Mouse (Mus musculus): ENCODE results near the gene Aldh16a1. TPM values are rescaled to one million over a fixed set of nuclear protein-coding genes. Genes with fewer than 3 reads are reported as not detected.
"Not testable (repeated sequence)": the region's sequence is repeated elsewhere in the genome, so short reads cannot be mapped to it uniquely, and the experiment has no call there.

Gene Aldh16a1
- polyA plus RNA-seq, 1 experiment from 2014 or later, result 35.6 TPM

DNA sequence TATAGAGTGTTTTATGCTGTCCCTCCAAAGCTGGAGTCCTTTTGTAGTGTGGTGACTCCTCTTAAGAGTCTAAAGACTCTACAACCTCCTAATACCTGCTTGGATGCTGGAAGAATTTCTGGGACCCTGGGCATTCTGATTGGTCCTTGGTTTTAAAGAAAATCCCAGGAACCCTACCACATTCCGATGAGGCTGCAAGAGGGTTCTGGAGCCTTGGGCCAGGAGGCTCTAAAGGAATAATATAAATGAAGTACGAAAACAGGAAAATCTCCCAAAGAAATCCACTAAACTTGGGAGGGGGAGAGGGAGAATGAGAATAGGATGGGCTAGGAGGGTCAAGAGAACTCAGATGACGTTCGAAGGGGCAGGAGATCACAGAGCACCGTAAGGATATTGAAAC is 798 bp downstream of the Aldh16a1 start:
- Histone ChIP-seq H3K4me3 (peak overlapping the region; percentile 56), H3K4me1 (peaks cover 31% of the 10 kb centered on the region), H3K27ac (peak overlapping the region; percentile 90), H3K36me3 (ENCODE audit: poor library complexity, severe bottlenecking) (peaks cover 13% of the 10 kb centered on the region), H3K27me3 (no peaks in the 10 kb centered on the region), H3K4me2 (peak overlapping the region; percentile 74), H3K9ac (peak overlapping the region; percentile 80), H3K9me3 (replicated peaks) (no peaks in the 10 kb centered on the region)
- WGBS, result 2% methylated on average over 5 of the region's 5 CpGs
- peak; percentile 1; the same call in 1 of the 2 replicates for ATAC-seq

DNA sequence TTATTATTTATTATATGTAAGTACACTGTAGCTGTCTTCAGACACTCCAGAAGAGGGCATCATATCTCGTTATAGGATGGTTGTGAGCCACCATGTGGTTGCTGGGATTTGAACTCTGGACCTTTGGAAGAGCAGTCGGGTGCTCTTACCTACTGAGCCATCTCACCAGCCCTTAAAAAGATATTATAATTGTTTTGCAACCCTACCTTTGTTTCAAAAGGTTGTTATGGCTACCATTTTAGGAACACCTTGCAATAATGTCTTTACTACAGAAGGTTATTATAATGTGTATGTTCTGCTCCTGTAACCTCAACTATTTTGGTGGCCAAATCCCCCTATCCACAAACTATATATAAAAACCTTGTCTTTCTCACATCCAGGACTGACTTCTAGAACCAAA is 1.3 kb downstream of the Aldh16a1 start:
- H3K9me3 ChIP-seq (replicated peaks); ATAC-seq; H3K27ac ChIP-seq; H3K36me3 ChIP-seq (ENCODE audit: poor library complexity, severe bottlenecking); H3K27me3 ChIP-seq; H3K4me3 ChIP-seq; H3K9ac ChIP-seq: not testable (repeated sequence)
- Histone ChIP-seq H3K4me1 (peaks cover 31% of the 10 kb centered on the region), H3K4me2 (peak overlapping the region; percentile 74; the same call in 1 of the 2 replicates)
- WGBS, result 78% methylated on average over 2 of the region's 2 CpGs

DNA sequence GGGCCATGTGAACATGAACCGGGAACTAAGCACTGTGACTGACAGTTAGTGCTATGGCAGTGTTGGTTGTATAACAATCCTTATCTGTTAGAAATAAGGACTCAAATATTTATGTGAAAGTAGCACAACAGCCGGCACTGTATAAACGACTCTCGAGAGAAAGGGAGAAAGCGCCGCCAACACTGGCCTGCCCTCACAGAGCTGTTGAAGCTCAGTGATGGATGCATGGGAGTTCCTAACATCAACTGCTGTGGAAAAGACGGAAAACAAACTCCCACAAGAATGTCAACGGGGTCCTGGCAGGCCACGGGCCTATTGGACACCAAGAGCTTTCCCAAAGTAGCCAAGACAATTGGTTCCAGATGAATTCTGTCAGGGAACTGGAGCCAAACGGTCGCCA is 3.1 kb downstream of the Aldh16a1 start:
- Histone ChIP-seq H3K36me3 (ENCODE audit: poor library complexity, severe bottlenecking) (peaks cover 4% of the 10 kb centered on the region; the same call in 1 of the 2 replicates), H3K27me3 (no peaks in the 10 kb centered on the region), H3K4me1 (peaks cover 31% of the 10 kb centered on the region), H3K4me2 (no peak overlapping the region), H3K27ac (no peak overlapping the region), H3K9me3 (replicated peaks) (no peaks in the 10 kb centered on the region), H3K4me3 (no peak overlapping the region), H3K9ac (no peak overlapping the region)
- ATAC-seq, result no peak
- 61% methylated on average over 11 of the region's 11 CpGs for WGBS

DNA sequence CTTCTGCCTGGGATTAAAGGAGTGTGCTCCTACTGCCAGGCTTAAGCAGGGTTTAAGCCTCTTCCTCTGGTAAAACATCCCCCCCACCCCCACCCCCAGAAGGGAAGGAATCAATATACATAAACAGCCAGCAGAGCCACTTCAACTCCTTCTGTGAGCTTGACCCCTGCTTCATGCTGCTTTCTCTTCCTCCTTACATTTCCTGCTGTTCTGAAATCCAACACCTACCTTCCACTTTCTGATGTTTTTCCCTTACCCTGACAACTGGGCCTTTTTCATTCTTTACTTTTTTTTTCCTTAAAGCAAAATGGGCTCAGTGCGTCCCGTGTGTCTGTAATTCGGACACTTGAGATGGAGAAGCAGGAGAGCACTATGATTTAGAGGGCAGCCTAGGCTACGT is 4.1 kb downstream of the Aldh16a1 start:
- ATAC-seq, result no peak
- 0 out of 2 replicates have a peak overlapping the region, but pooled peaks have one; percentile 3 for H3K9ac ChIP-seq
- WGBS, result 65% methylated on average over 4 of the region's 4 CpGs

DNA sequence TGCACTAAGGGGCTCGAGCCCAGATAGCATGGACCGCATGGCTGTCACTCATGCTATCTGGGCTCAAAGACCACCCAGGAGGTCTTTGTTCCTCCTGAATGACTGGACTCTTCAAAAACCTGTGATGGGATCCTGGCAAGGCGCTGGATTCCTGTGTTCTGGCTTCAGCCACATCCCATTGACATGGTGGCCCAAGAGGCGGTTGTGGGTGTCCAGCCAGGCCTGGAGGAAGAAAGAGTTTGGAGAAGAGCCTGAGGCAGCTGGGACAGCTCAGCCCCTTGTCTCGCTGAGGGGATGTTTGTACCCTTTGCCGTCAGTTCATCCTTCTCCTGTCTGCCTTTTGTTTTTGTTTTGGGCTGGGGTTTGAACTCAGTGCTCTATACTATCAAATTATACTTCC is 4.8 kb downstream of the Aldh16a1 start:
- no peak for ATAC-seq
- Histone ChIP-seq H3K9me3 (replicated peaks) (no peaks in the 10 kb centered on the region), H3K4me3 (no peak overlapping the region), H3K4me2 (no peak overlapping the region), H3K36me3 (ENCODE audit: poor library complexity, severe bottlenecking) (peaks cover 20% of the 10 kb centered on the region), H3K4me1 (peaks cover 22% of the 10 kb centered on the region), H3K27me3 (no peaks in the 10 kb centered on the region), H3K27ac (no peak overlapping the region), H3K9ac (no peak overlapping the region)
- WGBS, result 26% methylated on average over 6 of the region's 6 CpGs

More for the DNA sequence above, 4.1 kb downstream of the Aldh16a1 start:
- Histone ChIP-seq H3K9me3 (replicated peaks) (no peaks in the 10 kb centered on the region), H3K27me3 (no peaks in the 10 kb centered on the region), H3K4me2 (no peak overlapping the region), H3K36me3 (ENCODE audit: poor library complexity, severe bottlenecking) (peaks cover 12% of the 10 kb centered on the region), H3K4me3 (no peak overlapping the region), H3K27ac (no peak overlapping the region), H3K4me1 (peaks cover 29% of the 10 kb centered on the region)

DNA sequence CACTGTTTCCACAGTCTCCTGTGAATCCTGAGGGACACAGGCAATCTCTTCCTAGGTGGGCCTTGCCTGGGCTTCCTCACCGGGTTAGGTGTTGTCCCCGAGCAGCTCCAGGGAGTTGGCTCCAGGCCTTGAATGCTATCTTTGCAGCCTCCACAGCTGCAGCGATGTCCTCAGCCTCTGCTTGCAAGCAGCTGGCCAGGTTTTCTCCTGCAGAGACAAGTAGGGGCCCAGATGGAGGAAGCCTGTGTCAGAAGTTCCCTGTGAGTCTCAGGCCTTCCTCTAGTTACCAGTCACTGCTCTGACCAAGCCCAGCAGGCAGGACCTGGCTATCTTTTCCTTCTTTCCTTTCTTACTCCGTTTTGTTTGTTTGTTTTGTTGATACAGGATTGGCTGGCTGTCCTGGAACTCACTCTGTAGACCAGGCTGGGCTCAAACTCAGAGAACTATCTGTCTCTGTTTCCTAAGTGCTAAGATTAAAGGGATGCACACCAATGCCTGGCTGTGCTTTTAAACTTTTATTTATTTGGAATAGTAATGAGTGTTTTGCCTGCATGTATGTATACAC is 5.8 kb downstream of the Aldh16a1 start:
- Histone ChIP-seq H3K36me3 (ENCODE audit: poor library complexity, severe bottlenecking) (peaks cover 29% of the 10 kb centered on the region), H3K4me3 (no peak overlapping the region), H3K27ac (no peak overlapping the region), H3K9ac (0 out of 2 replicates have a peak overlapping the region, but pooled peaks have one; percentile 13), H3K4me2 (no peak overlapping the region), H3K27me3 (no peaks in the 10 kb centered on the region), H3K4me1 (peaks cover 21% of the 10 kb centered on the region), H3K9me3 (replicated peaks) (no peaks in the 10 kb centered on the region)
- no peak for ATAC-seq
- 65% methylated on average over 4 of the region's 4 CpGs for WGBS

DNA sequence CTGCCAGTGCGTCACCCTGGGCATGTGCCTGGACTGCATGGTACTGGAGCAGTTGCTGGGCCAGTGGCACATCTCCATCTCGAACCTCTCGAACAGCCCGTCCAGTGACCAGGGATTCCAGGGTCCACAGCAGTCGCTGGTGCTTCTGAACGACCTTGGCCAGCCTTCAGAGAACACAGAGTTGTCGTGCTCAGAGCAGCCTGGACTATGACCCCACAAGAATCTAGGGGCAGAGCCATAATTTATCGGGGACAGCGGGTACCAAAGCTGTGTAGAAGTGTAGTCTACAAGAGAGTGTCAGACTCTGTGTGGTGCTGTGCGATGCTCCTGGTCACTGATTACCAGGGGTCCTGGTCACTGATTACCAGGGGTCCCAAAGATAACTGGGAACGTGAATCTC is 6.5 kb downstream of the Aldh16a1 start:
- no peak overlapping the region for H3K27ac ChIP-seq
- H3K9me3 ChIP-seq (replicated peaks), result no peaks in the 10 kb centered on the region
- H3K36me3 ChIP-seq (ENCODE audit: poor library complexity, severe bottlenecking), result peaks cover 32% of the 10 kb centered on the region
- ATAC-seq, result no peak
- no peak overlapping the region for H3K9ac ChIP-seq
- peaks cover 16% of the 10 kb centered on the region for H3K4me1 ChIP-seq
- no peaks in the 10 kb centered on the region for H3K27me3 ChIP-seq
- 93% methylated on average over 11 of the region's 11 CpGs for WGBS
- H3K4me3 ChIP-seq, result no peak overlapping the region
- H3K4me2 ChIP-seq, result no peak overlapping the region

DNA sequence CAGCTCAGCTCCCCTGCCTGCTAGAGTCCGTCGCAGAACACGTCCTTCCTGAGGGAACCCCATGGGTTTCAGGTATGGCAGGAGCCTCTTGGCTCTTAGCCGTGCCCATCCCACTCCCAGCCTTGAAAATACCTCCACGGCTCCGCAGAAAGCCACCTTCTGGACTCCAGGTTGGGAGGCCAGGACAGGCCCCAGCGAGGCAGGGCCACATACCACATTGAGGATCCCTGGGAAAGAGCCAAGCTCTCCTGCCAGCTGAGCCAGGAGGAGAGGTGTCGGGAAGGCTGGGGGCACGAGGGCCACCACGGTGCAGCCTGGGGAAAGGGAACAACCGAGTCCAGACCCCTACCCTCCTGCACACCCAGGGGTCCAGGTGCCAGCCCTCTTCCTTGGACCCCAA is 7.1 kb downstream of the Aldh16a1 start:
- no peak for ATAC-seq
- 93% methylated on average over 10 of the region's 11 CpGs for WGBS
- H3K36me3 ChIP-seq (ENCODE audit: poor library complexity, severe bottlenecking), result peaks cover 38% of the 10 kb centered on the region

DNA sequence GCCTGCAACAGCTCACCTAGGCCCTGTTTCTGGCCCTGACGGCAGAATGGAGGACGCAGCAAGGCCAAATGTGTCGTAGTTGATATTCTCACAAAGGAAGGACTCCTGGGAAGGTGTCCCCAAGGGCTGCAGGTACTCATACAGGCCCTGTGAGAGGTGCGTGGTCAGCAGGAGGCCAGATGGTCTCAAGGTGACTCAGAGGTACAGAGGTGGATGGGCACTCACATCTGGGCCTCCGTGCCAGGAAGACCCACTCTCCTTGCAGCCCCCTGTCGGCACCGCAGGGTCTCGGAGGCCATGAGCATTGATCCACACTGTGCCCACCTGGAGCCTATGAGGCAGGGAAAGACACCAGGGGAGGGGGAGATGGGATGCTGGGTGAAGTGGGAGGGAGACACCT is 8.9 kb downstream of the Aldh16a1 start:
- 92% methylated on average over 8 of the region's 8 CpGs for WGBS
- Histone ChIP-seq H3K36me3 (ENCODE audit: poor library complexity, severe bottlenecking) (peaks cover 47% of the 10 kb centered on the region), H3K9ac (no peak overlapping the region), H3K4me1 (no peaks in the 10 kb centered on the region; the same call in 1 of the 2 replicates), H3K27me3 (no peaks in the 10 kb centered on the region), H3K9me3 (replicated peaks) (no peaks in the 10 kb centered on the region), H3K27ac (no peak overlapping the region), H3K4me2 (no peak overlapping the region), H3K4me3 (no peak overlapping the region)
- ATAC-seq, result no peak

More for the DNA sequence above, 7.1 kb downstream of the Aldh16a1 start:
- Histone ChIP-seq H3K27ac (no peak overlapping the region), H3K4me2 (no peak overlapping the region), H3K4me3 (no peak overlapping the region), H3K9ac (no peak overlapping the region), H3K4me1 (peaks cover 16% of the 10 kb centered on the region), H3K27me3 (no peaks in the 10 kb centered on the region), H3K9me3 (replicated peaks) (no peaks in the 10 kb centered on the region)

DNA sequence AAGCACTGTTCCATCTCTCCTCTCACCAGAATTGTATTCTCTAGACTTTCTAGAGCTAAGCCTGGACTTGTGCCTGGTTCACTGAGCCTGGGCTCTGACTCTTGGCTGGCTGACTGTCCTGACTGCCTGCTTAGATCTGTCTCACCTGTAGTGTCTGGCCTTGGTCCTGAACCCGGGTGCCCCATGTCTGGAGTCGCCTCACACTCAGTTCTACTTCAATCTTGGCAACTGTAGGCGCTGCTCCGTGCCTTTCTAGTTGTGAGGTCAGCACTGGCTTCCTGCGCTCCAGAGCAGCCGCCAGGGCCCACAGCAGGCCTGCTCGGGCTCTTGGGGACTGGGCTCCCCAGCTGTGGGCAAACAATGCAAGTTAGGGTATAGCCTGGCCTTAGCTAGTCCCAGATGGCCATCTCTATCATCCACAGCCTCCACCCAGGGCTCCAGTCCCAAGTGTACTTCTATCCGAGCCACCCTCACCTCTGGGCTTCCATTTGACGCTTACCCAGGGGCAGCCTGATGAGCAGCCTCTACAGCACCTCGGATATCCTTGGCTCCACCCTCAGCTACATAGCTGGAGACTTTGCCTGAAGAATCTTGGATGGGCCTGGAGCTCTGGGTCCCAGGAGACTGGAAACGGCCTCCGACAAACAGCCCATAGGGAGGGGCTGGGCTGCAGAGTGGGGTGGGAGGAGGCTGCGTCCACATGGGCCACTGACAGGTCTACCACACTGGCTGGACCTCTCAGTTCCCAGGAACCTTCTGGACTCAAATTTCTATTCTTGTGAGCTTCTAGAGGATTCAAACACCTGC is 9.8 kb downstream of the Aldh16a1 start:
- ATAC-seq, result no peak
- H3K27me3 ChIP-seq, result no peaks in the 10 kb centered on the region
- no peak overlapping the region for H3K4me3 ChIP-seq
- no peaks in the 10 kb centered on the region for H3K9me3 ChIP-seq (replicated peaks)
- no peaks in the 10 kb centered on the region for H3K4me1 ChIP-seq
- peaks cover 47% of the 10 kb centered on the region for H3K36me3 ChIP-seq (ENCODE audit: poor library complexity, severe bottlenecking)
- WGBS, result 88% methylated on average over 13 of the region's 13 CpGs
- H3K4me2 ChIP-seq, result no peak overlapping the region
- H3K9ac ChIP-seq, result no peak overlapping the region
- no peak overlapping the region for H3K27ac ChIP-seq

DNA sequence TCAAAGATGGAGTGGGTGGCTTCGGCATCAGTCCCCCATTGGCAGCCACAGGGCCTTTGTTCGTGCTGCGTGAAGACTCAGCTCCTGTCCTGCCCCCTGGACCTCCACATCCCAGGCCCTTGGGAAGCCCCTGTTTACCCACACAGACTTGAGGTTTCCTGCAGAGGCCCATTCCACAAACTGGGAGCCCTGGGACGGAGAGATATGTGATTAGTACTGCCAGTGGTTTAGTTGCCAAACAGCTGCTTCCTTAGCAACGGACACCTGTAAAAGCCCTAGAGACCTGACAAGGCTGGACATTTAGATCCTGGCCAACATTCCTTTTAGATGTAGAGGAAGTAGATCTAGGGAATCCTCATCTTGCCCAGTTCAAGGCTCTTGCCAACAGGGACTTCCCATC is 12.5 kb downstream of the Aldh16a1 start:
- no peaks in the 10 kb centered on the region for H3K4me1 ChIP-seq
- H3K9ac ChIP-seq, result no peak overlapping the region
- H3K4me3 ChIP-seq, result no peak overlapping the region
- H3K27ac ChIP-seq, result no peak overlapping the region
- peaks cover 43% of the 10 kb centered on the region for H3K36me3 ChIP-seq (ENCODE audit: poor library complexity, severe bottlenecking)
- H3K4me2 ChIP-seq, result no peak overlapping the region
- 87% methylated on average over 5 of the region's 5 CpGs for WGBS
- no peaks in the 10 kb centered on the region for H3K9me3 ChIP-seq (replicated peaks)
- no peak for ATAC-seq
- peaks cover 4% of the 10 kb centered on the region for H3K27me3 ChIP-seq

DNA sequence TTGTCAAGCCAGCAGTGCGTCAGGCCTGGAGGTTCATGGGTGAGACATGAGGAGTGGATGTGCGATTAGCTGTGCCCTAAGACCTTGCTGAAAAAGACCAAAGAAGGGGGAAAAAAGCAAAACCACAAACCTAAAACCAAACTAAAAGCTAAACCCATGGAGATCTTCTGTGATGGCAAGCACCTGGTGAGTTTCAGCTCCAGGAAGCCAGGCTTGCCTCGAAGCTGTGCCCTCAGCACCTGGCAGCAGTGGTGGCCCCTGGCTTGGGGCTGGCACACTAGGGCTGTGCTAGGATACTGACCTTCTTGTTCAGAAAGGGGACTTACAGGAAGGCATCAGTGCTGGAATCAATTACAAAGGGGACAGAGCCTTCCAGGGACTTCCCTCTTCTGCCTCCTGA is 13.1 kb downstream of the Aldh16a1 start:
- Histone ChIP-seq H3K4me2 (no peak overlapping the region), H3K4me1 (no peaks in the 10 kb centered on the region), H3K27me3 (peaks cover 5% of the 10 kb centered on the region), H3K36me3 (ENCODE audit: poor library complexity, severe bottlenecking) (peaks cover 43% of the 10 kb centered on the region), H3K9me3 (replicated peaks) (no peaks in the 10 kb centered on the region), H3K27ac (no peak overlapping the region), H3K4me3 (no peak overlapping the region), H3K9ac (no peak overlapping the region)
- no peak for ATAC-seq
- WGBS, result 92% methylated on average over 3 of the region's 3 CpGs

Measured in forebrain, embryonic 13.5 days (tissue).